Mouse (Mus musculus) heart, embryonic 14.5 days (tissue): Measurements from ENCODE around the gene Gm10577. TPM values are rescaled to one million over a fixed set of nuclear protein-coding genes. Genes with fewer than 3 reads are reported as not detected.

Source experiments
- ATAC-seq: fragments of 200-750 bp; cut with Nextera tagmentation; 2 replicates; pipeline ENCODE4 v1.8.0; 2017; ENCODE audit warnings: low read depth, moderate TSS enrichment; ENCODE audit not compliant: insufficient number of reproducible peaks, insufficient read depth, low FRiP score
- H3K27ac ChIP-seq, 2 experiments: fragments of 200-500 bp in 1 of 2; fragments of 300-500 bp in 1 of 2; sonication (generic) in 1 of 2; replicated peaks in 1 of 2; 2 replicates each; pipeline ENCODE4 v1.5.1; 2012 to 2014; ENCODE audit warnings: low read depth in 2 of 2, low read length in 2 of 2, control low read depth in 1 of 2, mild to moderate bottlenecking in 1 of 2, mixed read lengths in 1 of 2; ENCODE audit not compliant: control insufficient read depth in 1 of 2, insufficient read depth in 1 of 2
- H3K27me3 ChIP-seq: fragments of 300-500 bp; sonication (generic); 2 replicates; pipeline ENCODE4 v1.6.1; 2014; ENCODE audit warnings: mild to moderate bottlenecking, low read length, control low read depth; ENCODE audit not compliant: control insufficient read depth, insufficient read depth
- H3K36me3 ChIP-seq: fragments of 300-500 bp; sonication (generic); 2 replicates; pipeline ENCODE4 v1.6.1; 2014; ENCODE audit warnings: mild to moderate bottlenecking, control low read depth, low read length, mixed read lengths; ENCODE audit not compliant: control insufficient read depth, insufficient read depth
- H3K4me1 ChIP-seq, 2 experiments: fragments of 200-500 bp in 1 of 2; fragments of 300-500 bp in 1 of 2; sonication (generic) in 1 of 2; 2 replicates each; pipeline ENCODE4 v1.6.1; 2012 to 2014; ENCODE audit warnings: low read length in 2 of 2, control low read depth in 1 of 2, mixed read lengths in 1 of 2; ENCODE audit not compliant: control insufficient read depth in 2 of 2, insufficient read depth in 2 of 2
- H3K4me2 ChIP-seq: fragments of 300-500 bp; sonication (generic); 2 replicates; pipeline ENCODE4 v1.6.1; 2014; ENCODE audit warnings: mild to moderate bottlenecking, low read length
- H3K4me3 ChIP-seq, 2 experiments: fragments of 200-500 bp in 1 of 2; fragments of 300-500 bp in 1 of 2; sonication (generic) in 1 of 2; 2 replicates each; pipeline ENCODE4 v1.5.1; 2012 to 2014; ENCODE audit warnings: low read length in 2 of 2, mild to moderate bottlenecking in 2 of 2, control low read depth in 1 of 2, low read depth in 1 of 2, moderate library complexity in 1 of 2; ENCODE audit not compliant: control insufficient read depth in 1 of 2, insufficient read depth in 1 of 2
- H3K9ac ChIP-seq: fragments of 300-500 bp; sonication (generic); 2 replicates; pipeline ENCODE4 v1.6.1; 2014; ENCODE audit warnings: mild to moderate bottlenecking, low read length
- H3K9me3 ChIP-seq: fragments of 300-500 bp; sonication (generic); 2 replicates; pipeline ENCODE4 v1.6.1; 2016; ENCODE audit warnings: low read length, control low read depth; ENCODE audit not compliant: control insufficient read depth
- WGBS: fragments of 180-500 bp; shearing (Covaris S2); extraction: QIAGEN DNeasy Blood & Tissue Kit; methylation state at CpG from one replicate; pipeline ENCODE4 v1.1.7; 2014; 5-methylcytosine and 5-hydroxymethylcytosine counted together
- polyA plus RNA-seq: library from polyadenylated mRNA; unstranded; fragments of >200 nt; fragmentation: Nextera tagmentation; extraction: Ambion mirVana; gene quantifications from 2 replicates; pipeline ENCODE4 v1.2.1, GENCODE M21; 2014

Gm10577 gene
- not detected in 2 replicates for polyA plus RNA-seq

GRCm38 (mm10) chr4:101020596-101020995, at the start of gene Gm10577:
TSS of gene Gm10577 (minus strand) at chr4:101020696.
- Histone ChIP-seq H3K36me3 (no peaks in the 10 kb centered on the region), H3K4me2 (no peak within 1 kb of the TSS), H3K4me3 (no peak within 1 kb of the TSS), H3K9me3 (peaks cover 10% of the 10 kb centered on the region), H3K9ac (no peak within 1 kb of the TSS), H3K27ac (no peak within 1 kb of the TSS), H3K4me1 (no peaks in the 10 kb centered on the region), H3K27me3 (no peaks in the 10 kb centered on the region)
- no peak for ATAC-seq
- WGBS: 66% methylated on average over 4 of the region's 4 CpGs

GRCm38 (mm10) chr4:101069154-101069971, 48.9 kb upstream of the Gm10577 start:
- peak overlapping the region; percentile 78 for H3K4me2 ChIP-seq
- H3K36me3 ChIP-seq: no peaks in the 10 kb centered on the region
- H3K27me3 ChIP-seq: no peaks in the 10 kb centered on the region
- peaks cover 0 to 4% of the 10 kb centered on the region in 2 experiments; a peak in 2 of 4 replicates for H3K4me1 ChIP-seq
- no peak overlapping the region; a peak in 1 of 4 replicates for H3K27ac ChIP-seq
- peak overlapping the region; percentile 76 for H3K9ac ChIP-seq
- peak; percentile 54; the same call in 1 of the 2 replicates for ATAC-seq
- H3K9me3 ChIP-seq: no peaks in the 10 kb centered on the region
- peak overlapping the region; percentile 51 to 72 for H3K4me3 ChIP-seq
- WGBS: 2% methylated on average over 55 of the region's 55 CpGs

GRCm38 (mm10) chr4:101068786-101069153, 48.3 kb upstream of the Gm10577 start, which contains the start of gene Raver2:
TSS of gene Raver2 (plus strand) at chr4:101068983.
- Histone ChIP-seq H3K9ac (peak within 1 kb of the TSS; percentile 76), H3K4me1 (peaks cover 0 to 4% of the 10 kb centered on the region in 2 experiments; a peak in 2 of 4 replicates), H3K9me3 (no peaks in the 10 kb centered on the region), H3K4me3 (peak within 1 kb of the TSS; percentile 51 to 72), H3K27ac (no peak within 1 kb of the TSS; a peak in 1 of 4 replicates), H3K27me3 (no peaks in the 10 kb centered on the region), H3K36me3 (no peaks in the 10 kb centered on the region), H3K4me2 (peak within 1 kb of the TSS; percentile 78)
- ATAC-seq: peak; percentile 72
- 2% methylated on average over 48 of the region's 54 CpGs for WGBS

DNA sequence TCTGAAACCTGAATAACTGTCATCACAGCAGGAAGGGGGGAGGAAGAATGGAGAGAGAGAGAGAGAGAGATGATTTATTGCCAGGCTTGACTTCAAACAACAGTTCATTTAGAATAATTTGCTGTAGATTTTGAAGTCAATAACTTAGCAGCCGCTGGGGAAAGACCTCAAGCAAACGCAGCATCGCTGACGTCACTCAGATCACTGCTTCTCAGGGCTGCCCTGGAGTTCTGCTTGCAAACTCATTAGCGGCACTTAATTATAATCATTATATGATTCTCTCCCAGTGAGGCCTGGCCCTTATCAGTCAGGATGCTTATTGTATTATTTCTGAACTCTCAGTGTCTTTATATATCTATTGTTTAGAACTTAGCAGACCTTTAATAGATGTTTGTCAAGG, 45.9 kb upstream of the Gm10577 start:
- no peak overlapping the region for H3K27ac ChIP-seq
- no peaks in the 10 kb centered on the region for H3K36me3 ChIP-seq
- no peak overlapping the region for H3K9ac ChIP-seq
- no peak overlapping the region for H3K4me2 ChIP-seq
- WGBS: 73% methylated on average over 5 of the region's 5 CpGs
- H3K27me3 ChIP-seq: no peaks in the 10 kb centered on the region
- H3K9me3 ChIP-seq: no peaks in the 10 kb centered on the region
- ATAC-seq: no peak
- peaks cover 0 to 4% of the 10 kb centered on the region in 2 experiments; a peak in 2 of 4 replicates for H3K4me1 ChIP-seq
- no peak overlapping the region for H3K4me3 ChIP-seq

GRCm38 (mm10) chr4:101062146-101062545, 41.6 kb upstream of the Gm10577 start:
- no peak overlapping the region for H3K27ac ChIP-seq
- H3K4me3 ChIP-seq: no peak overlapping the region
- no peaks in the 10 kb centered on the region for H3K27me3 ChIP-seq
- no peaks in the 10 kb centered on the region for H3K4me1 ChIP-seq
- 65% methylated on average over 2 of the region's 2 CpGs for WGBS
- H3K9ac ChIP-seq: no peak overlapping the region
- no peaks in the 10 kb centered on the region for H3K9me3 ChIP-seq
- no peak overlapping the region for H3K4me2 ChIP-seq
- H3K36me3 ChIP-seq: no peaks in the 10 kb centered on the region
- no peak for ATAC-seq

GRCm38 (mm10) chr4:101046576-101046975, 26.1 kb upstream of the Gm10577 start:
- no peaks in the 10 kb centered on the region for H3K9me3 ChIP-seq
- no peak overlapping the region for H3K4me2 ChIP-seq
- H3K4me1 ChIP-seq: no peaks in the 10 kb centered on the region
- no peak overlapping the region for H3K9ac ChIP-seq
- no peak for ATAC-seq
- H3K27me3 ChIP-seq: no peaks in the 10 kb centered on the region
- no peak overlapping the region for H3K4me3 ChIP-seq
- no peak overlapping the region for H3K27ac ChIP-seq
- no peaks in the 10 kb centered on the region for H3K36me3 ChIP-seq
- WGBS: 76% methylated on average over 4 of the region's 4 CpGs

DNA sequence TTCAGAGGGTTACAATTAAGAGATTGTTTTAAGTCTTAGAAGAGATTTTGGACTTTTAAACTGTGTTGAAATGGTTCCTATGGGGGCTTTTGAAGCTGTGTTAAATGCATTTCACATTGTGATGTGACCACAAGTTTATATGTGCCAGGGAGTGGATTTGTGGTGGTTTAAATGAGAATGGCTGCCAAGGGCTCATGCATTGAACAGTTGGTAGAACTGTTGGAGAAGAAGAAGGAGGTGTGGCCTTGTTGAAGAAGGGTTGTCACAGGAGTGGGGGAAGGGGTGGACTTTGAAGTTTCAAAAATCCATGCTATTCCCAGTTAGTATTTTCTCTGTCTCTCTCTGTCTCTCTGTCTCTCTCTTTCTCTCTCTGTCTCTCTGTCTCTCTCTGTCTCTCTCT, 23.7 kb upstream of the Gm10577 start:
- H3K9ac ChIP-seq: no peak overlapping the region
- no peaks in the 10 kb centered on the region for H3K9me3 ChIP-seq
- H3K36me3 ChIP-seq: no peaks in the 10 kb centered on the region
- no peaks in the 10 kb centered on the region for H3K27me3 ChIP-seq
- H3K4me1 ChIP-seq: no peaks in the 10 kb centered on the region
- H3K4me3 ChIP-seq: no peak overlapping the region
- H3K27ac ChIP-seq: no peak overlapping the region
- ATAC-seq: no peak
- no peak overlapping the region for H3K4me2 ChIP-seq
